Mouse (Mus musculus) lung, embryonic 16.5 days (tissue): ENCODE measurements around the gene Ndufa7. TPM values are rescaled to one million over a fixed set of nuclear protein-coding genes. Genes with fewer than 3 reads are reported as not detected.

Source experiments
- ATAC-seq: fragments of 200-750 bp; cut with Nextera tagmentation; 2 replicates; pipeline ENCODE4 v1.8.0; 2017; ENCODE audit warnings: low read depth, mild to moderate bottlenecking, moderate library complexity
- H3K27ac ChIP-seq: fragments of 300-500 bp; sonication (generic); 2 replicates; pipeline ENCODE4 v1.5.1; 2014; ENCODE audit warnings: mild to moderate bottlenecking, control low read depth, low read length
- H3K27me3 ChIP-seq: fragments of 300-500 bp; sonication (generic); 2 replicates; pipeline ENCODE4 v1.6.1; 2014; ENCODE audit warnings: low read depth, low read length, mixed read lengths; ENCODE audit not compliant: control insufficient read depth, insufficient read depth
- H3K36me3 ChIP-seq: fragments of 300-500 bp; sonication (generic); 2 replicates; pipeline ENCODE4 v1.6.1; 2014; ENCODE audit warnings: low read length; ENCODE audit not compliant: control insufficient read depth, insufficient read depth
- H3K4me1 ChIP-seq: fragments of 300-500 bp; sonication (generic); replicated peaks from 2 replicates; pipeline ENCODE4 v1.6.1; 2014; ENCODE audit warnings: low read length, mixed read lengths; ENCODE audit not compliant: control insufficient read depth, insufficient read depth
- H3K4me2 ChIP-seq: fragments of 300-500 bp; sonication (generic); 2 replicates; pipeline ENCODE4 v1.6.1; 2014; ENCODE audit warnings: low read depth, low read length, control low read depth
- H3K4me3 ChIP-seq: fragments of 300-500 bp; sonication (generic); 2 replicates; pipeline ENCODE4 v1.5.1; 2014; ENCODE audit warnings: mild to moderate bottlenecking, low read length, control low read depth
- H3K9ac ChIP-seq: fragments of 300-500 bp; sonication (generic); 2 replicates; pipeline ENCODE4 v1.6.1; 2014; ENCODE audit warnings: low read length, control low read depth
- H3K9me3 ChIP-seq: fragments of 300-500 bp; sonication (generic); 2 replicates; pipeline ENCODE4 v1.6.1; 2016; ENCODE audit warnings: low read length; ENCODE audit not compliant: control insufficient read depth
- WGBS: fragments of 180-500 bp; shearing (Covaris S2); extraction: QIAGEN DNeasy Blood & Tissue Kit; methylation state at CpG from one replicate; pipeline ENCODE4 v1.1.7; 2014; 5-methylcytosine and 5-hydroxymethylcytosine counted together
- polyA plus RNA-seq: library from polyadenylated mRNA; unstranded; fragments of >200 nt; fragmentation: Nextera tagmentation; extraction: Ambion mirVana; gene quantifications from 2 replicates; pipeline ENCODE4 v1.2.1, GENCODE M21; 2015

Gene Ndufa7
- polyA plus RNA-seq, 1 experiment from 2014 or later: 489 TPM

DNA sequence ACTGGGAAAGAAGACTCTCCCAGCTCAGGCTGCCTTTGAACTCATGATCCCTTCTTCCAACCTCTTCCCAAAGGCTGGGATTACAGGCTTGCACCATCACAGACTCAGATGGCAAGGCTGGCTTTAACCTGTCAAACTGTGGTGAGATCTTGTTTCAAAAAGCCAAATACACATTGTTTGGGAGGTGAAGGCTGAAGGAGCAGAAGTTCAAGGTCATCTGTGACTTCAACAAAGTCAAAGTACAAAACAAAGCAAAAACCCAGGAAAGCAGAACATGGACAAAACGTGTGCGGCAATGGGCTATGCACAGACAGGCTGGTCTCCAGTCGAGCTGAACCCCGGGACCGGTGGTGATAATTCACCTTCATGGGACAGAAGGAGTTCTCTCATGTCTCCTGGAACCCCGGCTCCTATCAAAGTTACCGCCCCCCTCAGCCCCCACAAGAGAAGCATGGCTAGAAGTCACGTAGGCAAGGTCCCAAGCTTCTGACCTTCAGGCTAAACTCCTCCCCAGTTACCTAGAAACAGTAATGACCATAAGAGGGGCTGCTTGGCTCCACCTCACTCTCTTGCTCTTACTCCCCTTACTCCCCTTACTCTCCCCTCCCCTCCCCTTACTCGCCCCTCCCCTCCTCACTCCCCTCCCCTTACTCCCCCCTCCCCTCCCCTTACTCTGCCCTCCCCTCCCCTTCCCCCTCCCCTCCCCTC is 17.0 kb upstream of the Ndufa7 start:
- H3K9ac ChIP-seq: no peak overlapping the region
- no peak for ATAC-seq

DNA sequence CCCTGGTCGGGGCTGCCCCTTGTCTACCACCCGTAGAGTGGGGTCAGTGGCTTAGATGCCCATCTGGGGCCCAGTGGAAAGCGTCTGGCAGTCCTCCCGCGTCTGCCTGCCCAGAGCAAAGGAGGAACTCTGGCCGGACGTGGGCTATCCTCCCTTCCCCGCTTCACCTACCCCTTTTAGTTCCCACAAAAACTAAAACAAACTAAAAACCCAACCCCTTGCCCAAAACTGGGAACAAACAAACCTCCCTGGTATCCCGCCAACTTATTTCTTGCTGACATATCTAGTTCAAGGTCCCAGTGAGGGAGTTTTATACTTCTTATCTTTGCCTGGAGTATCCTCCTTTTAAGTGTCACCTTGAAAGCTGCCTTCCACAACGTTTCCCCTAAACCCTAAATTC is 16.2 kb upstream of the Ndufa7 start:
- Histone ChIP-seq H3K4me1 (peaks cover 11% of the 10 kb centered on the region), H3K27me3 (no peaks in the 10 kb centered on the region), H3K27ac (no peak overlapping the region), H3K9ac (peak overlapping the region; percentile 30; the same call in 1 of the 2 replicates), H3K36me3 (no peaks in the 10 kb centered on the region), H3K9me3 (no peaks in the 10 kb centered on the region), H3K4me2 (no peak overlapping the region), H3K4me3 (no peak overlapping the region)
- no peak for ATAC-seq
- WGBS: 26% methylated on average over 10 of the region's 10 CpGs

More for the DNA sequence above, 17.0 kb upstream of the Ndufa7 start:
- Histone ChIP-seq H3K36me3 (no peaks in the 10 kb centered on the region), H3K4me3 (no peak overlapping the region), H3K4me1 (peaks cover 9% of the 10 kb centered on the region), H3K27ac (no peak overlapping the region), H3K27me3 (no peaks in the 10 kb centered on the region), H3K4me2 (no peak overlapping the region), H3K9me3 (no peaks in the 10 kb centered on the region)
- 47% methylated on average over 8 of the region's 9 CpGs for WGBS

DNA sequence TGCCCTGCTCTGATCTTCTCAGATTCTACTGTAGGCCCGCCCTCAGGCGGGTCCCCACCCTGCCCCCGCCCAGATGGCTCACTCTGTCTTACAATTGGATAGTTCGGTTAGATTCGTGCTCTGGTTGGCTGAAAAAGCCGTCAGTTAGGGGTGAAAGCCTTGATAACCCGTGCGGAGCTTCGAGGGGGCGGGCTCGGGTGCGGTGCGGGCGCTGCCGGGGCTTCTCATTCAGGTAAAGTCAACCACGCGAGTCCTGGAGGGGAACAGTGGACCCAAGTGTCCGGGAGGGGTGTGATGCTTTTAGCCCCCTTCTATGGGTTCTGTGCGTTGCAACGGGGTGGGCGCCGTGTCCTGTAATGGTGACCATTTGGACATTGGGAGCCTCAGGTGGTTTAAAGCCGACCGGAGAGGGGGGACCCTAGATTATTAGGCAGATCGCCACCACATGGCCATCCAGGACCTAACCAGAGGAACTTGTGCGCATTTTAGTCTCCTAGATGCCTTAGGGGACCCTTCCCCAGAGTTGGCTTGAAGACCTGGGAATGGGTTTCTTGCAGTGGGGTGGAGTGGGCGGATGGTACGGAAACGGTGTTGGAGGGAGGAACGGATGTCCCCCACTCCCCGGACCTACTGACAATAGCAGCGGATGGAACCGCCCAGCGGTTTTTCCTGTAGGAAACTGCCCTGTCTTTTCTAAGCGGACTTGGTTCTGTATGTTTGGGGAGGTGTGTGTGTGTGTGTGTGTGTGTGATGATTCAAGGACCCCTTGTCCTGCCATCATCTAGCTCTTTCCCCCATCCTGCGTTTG is 13.8 kb upstream of the Ndufa7 start, which contains the start of gene Kank3:
Gene Kank3, plus strand, starts transcription at position 186 of the 808 bp plus-strand sequence.
- H3K4me1 ChIP-seq: peaks cover 12% of the 10 kb centered on the region
- peak; percentile 96 for ATAC-seq
- WGBS: under 1% methylated on average over 36 of the region's 36 CpGs
- peak within 1 kb of the TSS; percentile 77 for H3K9ac ChIP-seq
- H3K9me3 ChIP-seq: no peaks in the 10 kb centered on the region
- peak within 1 kb of the TSS; percentile 84 for H3K27ac ChIP-seq
- peak within 1 kb of the TSS; percentile 76 for H3K4me3 ChIP-seq
- H3K36me3 ChIP-seq: no peaks in the 10 kb centered on the region
- no peaks in the 10 kb centered on the region for H3K27me3 ChIP-seq
- H3K4me2 ChIP-seq: peak within 1 kb of the TSS; percentile 94

DNA sequence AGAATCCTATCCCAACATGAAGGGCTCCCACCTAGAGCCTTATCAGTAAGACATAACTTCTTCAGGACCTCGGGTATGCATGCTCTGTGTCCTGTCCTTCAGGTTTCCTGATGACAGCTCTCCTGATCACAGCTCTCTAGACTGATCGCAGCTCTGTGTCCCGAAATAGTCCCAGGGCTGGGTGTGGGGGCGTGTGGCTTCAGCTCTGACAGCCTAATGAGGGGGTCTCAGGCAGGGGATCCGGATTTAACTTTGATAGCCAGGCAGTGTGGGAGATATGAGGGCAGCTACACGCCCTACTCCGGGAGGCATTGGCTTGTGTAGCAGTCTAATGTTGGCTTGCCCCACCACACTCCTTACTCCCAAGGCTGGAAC is 13.2 kb upstream of the Ndufa7 start:
- 6% methylated on average over 7 of the region's 7 CpGs for WGBS
- H3K4me1 ChIP-seq: peaks cover 12% of the 10 kb centered on the region
- no peaks in the 10 kb centered on the region for H3K9me3 ChIP-seq
- H3K4me3 ChIP-seq: peak overlapping the region; percentile 76
- no peaks in the 10 kb centered on the region for H3K27me3 ChIP-seq
- peak; percentile 1; the same call in 1 of the 2 replicates for ATAC-seq
- peak overlapping the region; percentile 77 for H3K9ac ChIP-seq
- H3K27ac ChIP-seq: peak overlapping the region; percentile 69
- no peaks in the 10 kb centered on the region for H3K36me3 ChIP-seq
- H3K4me2 ChIP-seq: peak overlapping the region; percentile 94

DNA sequence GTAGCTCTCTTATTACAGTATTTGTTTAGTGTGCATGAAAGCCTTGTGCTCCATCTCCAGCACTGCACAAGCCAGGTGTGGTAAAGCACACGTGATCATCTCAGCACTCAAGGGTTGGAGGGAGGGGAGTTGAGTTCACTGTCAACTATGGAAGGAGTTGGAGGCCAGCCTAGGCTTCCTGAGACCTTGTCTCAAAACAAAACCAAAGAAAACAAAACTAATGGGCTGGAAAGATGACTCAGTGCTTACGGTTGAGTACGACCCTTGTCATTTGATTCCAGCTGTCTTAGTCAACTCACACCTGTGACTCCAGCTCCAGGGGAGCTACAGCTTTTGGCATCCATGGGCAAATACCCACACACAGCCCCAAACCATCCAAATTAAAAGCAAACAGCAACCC is 11.9 kb upstream of the Ndufa7 start:
- Histone ChIP-seq H3K9me3 (no peaks in the 10 kb centered on the region), H3K27ac (peak overlapping the region; percentile 70), H3K9ac (peak overlapping the region; percentile 40; the same call in 1 of the 2 replicates), H3K36me3 (no peaks in the 10 kb centered on the region), H3K4me1 (peaks cover 19% of the 10 kb centered on the region), H3K4me3 (peak overlapping the region; percentile 21), H3K27me3 (no peaks in the 10 kb centered on the region), H3K4me2 (peak overlapping the region; percentile 94)
- WGBS: 6% methylated on average over 3 of the region's 3 CpGs
- ATAC-seq: no peak

DNA sequence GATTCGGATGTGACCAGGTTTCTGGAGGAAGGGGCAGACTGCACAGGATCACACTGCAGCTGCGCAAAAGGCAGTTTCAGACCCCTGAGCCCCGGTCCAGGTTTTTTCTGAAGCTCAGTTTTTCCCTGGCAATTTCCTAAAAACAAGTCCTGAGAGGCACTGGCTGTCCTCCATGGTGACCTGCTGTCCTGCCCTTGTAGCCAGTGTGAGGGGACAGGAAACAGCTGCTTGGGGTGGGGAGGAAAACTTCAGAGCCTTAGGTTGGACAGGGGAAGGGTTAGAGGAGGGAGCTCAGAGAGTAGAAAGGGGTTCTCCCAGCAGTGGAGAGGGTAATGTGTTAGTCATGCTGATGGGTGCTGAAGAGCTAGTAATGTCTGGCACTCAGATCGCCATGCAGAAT is 11.4 kb upstream of the Ndufa7 start:
- Histone ChIP-seq H3K9me3 (no peaks in the 10 kb centered on the region), H3K27ac (peak overlapping the region; percentile 70), H3K4me3 (peak overlapping the region; percentile 21), H3K27me3 (no peaks in the 10 kb centered on the region), H3K36me3 (no peaks in the 10 kb centered on the region), H3K9ac (peak overlapping the region; percentile 40; the same call in 1 of the 2 replicates), H3K4me1 (peaks cover 22% of the 10 kb centered on the region), H3K4me2 (peak overlapping the region; percentile 94)
- WGBS: 28% methylated on average over 4 of the region's 4 CpGs
- ATAC-seq: peak; percentile 23; the same call in 1 of the 2 replicates

DNA sequence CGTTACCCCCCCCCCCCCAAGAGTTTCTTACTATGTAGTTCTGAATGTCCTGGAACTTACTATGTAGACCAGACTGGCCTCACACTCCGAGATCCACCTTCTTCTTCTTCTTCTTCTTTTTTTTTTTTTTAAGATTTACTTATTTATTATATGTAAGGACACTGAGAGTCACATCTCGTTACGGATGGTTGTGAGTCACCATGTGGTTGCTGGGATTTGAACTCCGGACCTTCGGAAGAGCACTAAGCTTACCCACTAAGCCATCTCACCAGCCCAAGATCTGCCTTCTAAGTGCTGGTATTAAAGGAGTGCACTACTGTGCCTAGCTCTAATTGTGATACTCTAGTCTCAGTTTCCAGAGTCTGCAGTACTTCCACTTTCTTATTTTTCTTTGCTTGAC is 9.0 kb upstream of the Ndufa7 start:
- no peak overlapping the region for H3K27ac ChIP-seq
- H3K4me1 ChIP-seq: peaks cover 26% of the 10 kb centered on the region
- H3K36me3 ChIP-seq: peaks cover 13% of the 10 kb centered on the region
- H3K9ac ChIP-seq: no peak overlapping the region
- H3K4me3 ChIP-seq: no peak overlapping the region
- no peak overlapping the region for H3K4me2 ChIP-seq
- H3K27me3 ChIP-seq: no peaks in the 10 kb centered on the region
- WGBS: 81% methylated on average over 6 of the region's 6 CpGs
- no peaks in the 10 kb centered on the region for H3K9me3 ChIP-seq
- no peak for ATAC-seq

DNA sequence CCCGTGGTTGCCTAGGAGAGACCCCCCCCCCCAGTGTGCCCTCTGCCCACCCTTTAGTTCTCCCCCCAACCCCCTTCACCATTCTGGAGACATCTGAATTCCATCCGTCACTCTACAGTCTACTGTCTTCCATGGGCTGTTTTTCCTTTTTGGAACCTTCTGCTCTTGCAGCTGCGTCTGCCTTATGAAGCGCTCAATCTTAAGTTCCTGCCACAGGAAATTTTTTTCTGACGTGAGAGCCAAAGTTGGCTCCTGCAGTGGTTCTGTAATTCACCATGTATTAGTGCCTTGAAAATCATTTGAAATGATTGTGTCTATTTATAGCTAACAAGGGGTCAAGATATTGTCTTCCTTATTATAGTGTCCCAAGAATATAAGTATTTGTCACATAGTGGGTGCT is 7.8 kb upstream of the Ndufa7 start:
- 28% methylated on average over 5 of the region's 5 CpGs for WGBS
- Histone ChIP-seq H3K36me3 (peaks cover 25% of the 10 kb centered on the region), H3K4me3 (peak overlapping the region; percentile 59), H3K9me3 (no peaks in the 10 kb centered on the region), H3K4me1 (peaks cover 24% of the 10 kb centered on the region), H3K27ac (peak overlapping the region; percentile 93), H3K9ac (peak overlapping the region; percentile 80), H3K4me2 (peak overlapping the region; percentile 84), H3K27me3 (no peaks in the 10 kb centered on the region)
- no peak for ATAC-seq
